Mouse (Mus musculus): ENCODE measurements around the gene Gpr61.

Gpr61 gene

DNA sequence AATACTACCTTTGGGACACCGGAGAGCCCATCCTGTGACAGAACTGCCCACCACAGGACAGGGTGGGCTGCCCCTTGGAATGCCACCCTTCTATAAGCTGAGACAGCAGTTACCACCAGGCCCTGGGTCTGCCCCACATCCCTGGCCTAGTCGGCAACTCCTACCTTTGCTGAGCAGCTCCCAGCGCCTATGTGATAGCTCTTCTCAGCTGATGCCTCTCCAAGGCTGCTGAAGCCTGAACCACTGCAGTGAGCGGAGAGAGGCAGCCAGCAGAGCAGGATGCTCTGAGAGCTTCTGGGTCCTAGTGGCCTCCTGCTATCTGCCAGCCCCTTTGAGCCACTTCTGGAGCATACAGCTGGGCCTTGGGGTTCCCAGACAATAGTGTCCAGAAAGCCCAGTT, at the start of gene Gpr61:
Gpr61 (minus strand) TSS at position 227 of the 400 bp plus-strand sequence.
- DNase-seq, result no peak

DNA sequence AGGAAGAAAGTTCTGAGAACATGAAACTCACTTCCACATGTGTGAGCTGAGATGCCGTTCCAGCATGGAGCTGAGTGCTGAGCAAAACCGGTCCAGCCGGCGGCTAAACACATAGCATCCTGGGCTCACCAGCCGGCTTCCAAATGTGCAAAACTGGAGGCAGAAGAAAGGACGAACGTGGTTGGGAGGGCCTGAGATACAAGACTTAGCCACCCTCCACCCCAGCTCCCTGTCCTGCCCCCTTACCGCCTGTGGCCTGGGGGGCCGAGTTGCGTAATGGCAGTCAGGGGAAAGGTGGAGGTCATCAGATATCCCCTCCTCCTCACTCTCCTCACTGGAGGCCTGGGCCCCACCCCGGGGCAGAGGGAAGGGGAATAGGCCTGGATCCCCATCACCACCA, 49.8 kb upstream of the Gpr61 start:
- no peak for DNase-seq

DNA sequence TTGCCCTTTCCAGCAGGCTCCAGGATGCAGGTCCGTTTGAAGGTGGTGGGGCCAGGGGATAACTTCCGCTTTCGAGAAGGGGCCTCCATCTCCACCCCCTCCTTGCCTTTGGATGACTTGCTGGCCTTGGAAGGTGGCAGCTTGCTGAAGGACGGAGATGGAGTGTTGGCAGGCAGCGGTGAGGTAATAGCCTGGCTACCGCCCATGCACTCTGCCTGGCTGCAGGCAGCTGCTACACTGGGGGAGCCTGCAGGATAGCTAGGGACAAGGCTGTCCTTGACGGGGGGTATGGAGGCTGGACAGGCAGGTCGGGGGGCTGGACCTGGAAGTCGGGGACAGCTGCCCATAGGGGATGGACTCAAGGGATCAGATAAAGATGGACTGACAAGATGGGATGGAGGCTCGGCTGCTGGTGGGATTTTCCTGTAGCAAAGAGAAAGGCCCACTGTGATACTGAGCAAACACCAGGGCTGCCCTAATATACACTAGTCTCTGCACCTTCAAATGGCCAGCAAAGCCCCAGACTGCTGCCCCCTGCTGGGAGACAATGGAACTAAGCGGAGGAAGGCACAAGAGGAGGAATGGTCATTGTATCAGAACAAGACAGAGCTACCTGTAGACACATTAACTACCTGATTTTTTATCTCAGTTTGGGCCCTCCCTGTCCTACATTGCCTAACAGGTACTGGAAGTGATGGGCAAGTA, 49.1 kb upstream of the Gpr61 start:
- DNase-seq, result peak; percentile 63 to 85

DNA sequence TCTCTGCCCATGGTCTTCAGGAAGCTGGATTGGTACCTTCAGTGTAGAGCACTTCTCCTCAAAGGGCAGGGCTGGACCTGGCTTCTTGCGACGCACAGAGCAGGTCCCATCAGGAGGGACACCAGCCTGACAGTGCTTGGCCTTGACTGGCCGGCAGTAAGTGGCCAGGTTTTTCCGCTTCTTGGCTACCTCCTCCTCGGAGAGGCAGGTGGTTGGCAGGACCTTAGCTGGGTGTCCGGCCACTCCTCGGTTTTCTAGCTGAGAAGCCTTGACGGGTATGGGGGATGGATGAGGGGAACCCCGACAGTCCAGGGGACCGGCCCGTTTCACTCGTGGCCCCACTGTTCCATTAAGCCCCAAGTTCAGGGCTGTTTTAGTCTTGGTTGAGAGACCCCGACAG, 48.5 kb upstream of the Gpr61 start:
- DNase-seq, result no peak

DNA sequence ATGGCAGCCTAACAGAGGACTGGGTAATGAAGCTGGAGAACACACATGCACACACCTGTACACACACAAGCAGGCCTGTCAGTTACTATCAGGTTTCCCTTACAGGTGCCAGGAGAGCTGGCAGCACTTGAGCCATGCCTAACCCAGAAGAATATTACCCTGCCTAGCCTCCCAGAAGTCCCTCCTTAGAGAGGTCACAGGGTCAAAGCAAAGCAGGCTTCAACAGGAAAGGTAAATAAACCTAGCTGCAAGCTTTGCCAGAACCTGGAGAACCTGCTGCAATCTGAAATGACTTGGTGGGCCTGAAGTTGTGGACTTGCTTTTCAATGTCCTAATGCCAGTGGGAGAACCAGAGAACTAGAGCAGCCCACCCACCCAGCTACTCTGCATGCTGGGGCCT, 47.8 kb upstream of the Gpr61 start:
- no peak for DNase-seq

DNA sequence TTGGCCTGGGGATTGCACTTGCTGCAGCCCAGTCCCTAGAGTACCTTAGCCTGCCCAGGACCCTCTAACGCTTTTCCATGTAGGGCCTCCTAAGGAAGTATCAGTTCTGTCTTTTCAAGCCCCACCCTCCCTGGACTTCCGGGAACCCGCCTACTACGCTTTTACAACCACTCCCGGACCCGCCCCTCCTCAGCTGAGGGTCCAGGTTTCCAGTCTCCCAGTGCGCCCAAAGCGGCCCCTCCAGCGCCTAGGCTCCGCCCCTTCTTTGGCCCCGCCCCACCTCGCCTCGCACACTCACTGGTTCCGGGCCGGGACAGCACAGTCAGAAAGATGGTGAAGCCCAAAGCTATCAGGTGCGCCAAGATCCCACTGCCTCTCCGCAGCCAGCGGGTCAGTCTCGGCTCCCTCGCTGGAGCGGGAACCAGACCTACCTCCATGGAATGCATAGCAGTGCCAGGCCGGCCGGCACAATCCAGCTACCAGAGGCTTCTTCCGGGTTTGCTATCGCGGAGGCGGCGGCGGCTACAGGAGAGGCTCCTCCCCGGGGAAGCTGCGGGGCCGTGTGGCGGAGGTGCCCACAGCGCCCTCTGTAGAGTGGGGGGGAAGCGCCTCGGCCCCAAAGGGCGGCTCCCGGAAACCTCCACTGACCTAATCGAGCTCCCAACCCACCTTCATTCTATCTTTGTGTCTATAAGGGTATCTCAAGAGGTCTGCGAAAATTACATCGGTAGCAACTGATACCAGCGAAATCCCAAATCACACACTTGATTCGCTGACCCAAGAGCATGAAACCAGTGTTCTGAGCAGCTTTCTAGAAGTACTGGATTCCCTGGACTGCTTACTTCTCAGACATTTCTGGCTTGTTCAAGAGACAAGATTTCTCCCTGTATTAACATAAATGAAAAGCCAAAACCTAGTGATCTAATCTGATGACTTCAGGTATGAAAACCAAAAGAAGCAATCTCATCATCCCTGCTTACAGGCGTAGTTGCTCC, 45.9 kb upstream of the Gpr61 start, which contains the start of gene Cyb561d1:
Cyb561d1 (minus strand) TSS at position 884 of the 995 bp plus-strand sequence.
- peak; percentile 94 to 96 for DNase-seq

DNA sequence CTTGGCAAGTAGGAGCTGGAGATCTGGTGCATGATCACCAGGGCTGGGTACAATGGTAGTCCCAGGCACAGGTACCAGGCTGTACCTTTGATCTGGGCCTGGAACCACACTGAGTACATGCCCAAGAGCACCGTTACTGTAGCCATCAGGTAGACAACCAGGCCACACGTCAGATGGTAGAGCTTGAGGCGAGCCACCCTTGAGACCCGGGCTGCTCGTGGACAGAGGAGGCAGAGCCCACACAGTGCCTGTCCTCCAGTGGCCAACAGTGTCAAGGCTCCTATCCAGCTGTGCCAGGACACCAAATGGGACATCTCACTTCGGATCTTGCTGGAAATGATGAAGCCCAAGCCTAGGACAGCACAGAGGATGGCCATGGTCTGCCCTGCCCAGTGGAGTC, 44.5 kb upstream of the Gpr61 start:
- no peak for DNase-seq

DNA sequence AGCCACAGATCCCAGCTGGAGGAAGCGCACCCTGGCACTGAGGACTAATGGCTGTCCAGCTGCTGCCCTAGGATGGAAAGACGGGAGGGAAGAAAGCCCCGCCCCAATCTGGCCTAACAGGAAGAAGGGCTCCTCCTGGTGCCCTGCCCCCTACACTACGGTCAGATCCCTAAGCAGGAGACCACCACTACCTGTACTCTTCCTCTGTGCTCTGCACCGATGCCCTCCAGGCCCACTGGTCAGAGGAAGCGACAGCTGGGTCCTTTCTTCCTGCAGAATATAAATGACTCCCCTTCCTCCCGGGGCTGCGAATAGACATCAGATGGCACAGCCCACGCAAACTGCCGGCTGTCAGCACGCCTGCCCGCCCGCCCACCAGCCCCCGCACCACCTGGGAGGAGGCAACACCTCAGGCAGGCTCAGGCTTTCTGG, 42.4 kb upstream of the Gpr61 start:
- DNase-seq, result no peak

DNA sequence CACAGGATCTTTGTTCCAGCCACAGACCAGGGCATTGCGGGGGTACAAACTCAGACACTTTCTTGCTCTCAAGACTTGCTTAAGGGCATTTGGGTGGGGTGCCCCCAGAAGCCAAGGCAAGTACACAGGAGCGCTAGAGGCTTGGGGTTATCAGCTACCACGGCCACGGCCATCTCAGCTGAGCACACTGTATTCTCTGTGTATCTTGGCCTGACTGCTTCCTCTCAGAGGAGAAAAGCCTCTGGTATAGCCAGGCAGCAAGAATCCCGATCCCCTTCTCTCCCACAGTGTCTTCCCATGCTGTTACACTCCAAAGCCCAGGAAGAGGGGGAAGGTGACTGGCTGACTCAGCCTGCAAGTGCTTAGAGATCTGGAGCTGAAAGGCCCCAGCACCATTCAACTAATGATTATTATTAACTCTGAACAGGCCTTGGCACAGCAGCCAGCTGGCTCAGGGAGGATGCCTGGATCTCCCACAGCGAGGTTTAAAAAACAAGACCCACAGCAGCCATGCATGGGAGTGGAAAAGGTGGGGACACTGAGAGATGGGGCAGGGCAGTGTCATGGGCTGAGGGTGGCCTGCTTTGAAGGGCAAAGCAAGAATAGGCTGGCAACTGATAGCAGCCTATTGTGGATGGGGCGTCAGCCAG, 41.4 kb upstream of the Gpr61 start:
- no peak for DNase-seq

DNA sequence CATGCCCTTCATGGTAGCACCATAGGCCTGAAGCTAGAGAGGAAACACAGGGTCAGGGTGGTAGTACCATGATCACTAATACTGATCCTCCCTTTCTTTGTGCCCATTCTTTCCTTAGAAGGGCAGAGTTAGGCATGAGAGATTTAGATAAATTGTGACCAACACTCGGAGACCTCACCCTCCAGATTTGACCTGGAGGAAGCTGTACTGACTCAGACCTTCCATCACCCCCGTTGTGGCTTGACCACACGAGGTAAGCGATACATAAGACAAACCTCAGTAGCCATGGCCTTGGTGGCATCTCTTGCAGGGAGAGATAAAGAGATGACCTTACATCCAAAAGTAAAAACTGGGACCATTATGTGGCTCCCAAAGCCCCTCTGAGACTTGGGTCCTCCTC, 40.6 kb upstream of the Gpr61 start:
- DNase-seq, result no peak

DNA sequence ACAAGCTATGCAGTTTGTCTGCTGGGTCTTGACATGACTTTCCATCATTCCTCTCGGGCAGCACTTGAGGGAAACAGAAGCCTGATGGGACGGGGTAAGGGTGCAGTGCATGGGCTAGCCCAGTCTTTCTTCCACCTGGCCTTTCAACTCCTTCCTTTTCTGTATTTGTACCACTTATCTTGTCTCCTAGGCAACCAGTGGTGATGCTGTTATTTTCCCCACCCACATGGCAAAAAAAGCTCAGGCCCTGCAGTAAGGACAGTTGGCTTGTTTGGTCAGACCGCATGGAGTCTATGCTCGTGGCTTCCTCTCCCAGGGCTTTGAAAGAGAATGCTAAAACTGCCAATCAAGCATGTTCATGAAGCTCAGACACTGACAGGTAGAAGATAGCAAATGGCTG, 39.0 kb upstream of the Gpr61 start:
- DNase-seq, result no peak

DNA sequence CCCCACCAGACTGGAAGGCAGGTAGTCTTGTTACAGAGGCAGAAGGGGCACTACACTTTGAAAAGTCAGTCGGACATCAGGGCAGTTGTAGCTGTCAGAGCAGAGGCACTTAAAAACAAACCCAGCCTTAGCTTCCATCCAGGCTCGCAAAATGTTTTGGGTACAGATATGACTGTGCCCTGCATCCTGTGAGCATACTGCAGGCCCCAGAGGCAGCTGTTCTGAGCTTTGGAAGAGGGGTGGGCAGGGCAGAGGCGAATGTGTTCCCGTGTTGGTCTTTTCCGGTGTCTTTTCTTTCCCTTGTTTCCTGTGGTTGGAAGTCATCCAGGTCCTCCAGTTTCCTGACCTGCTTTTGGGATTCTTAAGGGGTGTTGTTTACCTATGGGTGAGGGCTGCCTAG, 35.2 kb upstream of the Gpr61 start:
- DNase-seq, result no peak

DNA sequence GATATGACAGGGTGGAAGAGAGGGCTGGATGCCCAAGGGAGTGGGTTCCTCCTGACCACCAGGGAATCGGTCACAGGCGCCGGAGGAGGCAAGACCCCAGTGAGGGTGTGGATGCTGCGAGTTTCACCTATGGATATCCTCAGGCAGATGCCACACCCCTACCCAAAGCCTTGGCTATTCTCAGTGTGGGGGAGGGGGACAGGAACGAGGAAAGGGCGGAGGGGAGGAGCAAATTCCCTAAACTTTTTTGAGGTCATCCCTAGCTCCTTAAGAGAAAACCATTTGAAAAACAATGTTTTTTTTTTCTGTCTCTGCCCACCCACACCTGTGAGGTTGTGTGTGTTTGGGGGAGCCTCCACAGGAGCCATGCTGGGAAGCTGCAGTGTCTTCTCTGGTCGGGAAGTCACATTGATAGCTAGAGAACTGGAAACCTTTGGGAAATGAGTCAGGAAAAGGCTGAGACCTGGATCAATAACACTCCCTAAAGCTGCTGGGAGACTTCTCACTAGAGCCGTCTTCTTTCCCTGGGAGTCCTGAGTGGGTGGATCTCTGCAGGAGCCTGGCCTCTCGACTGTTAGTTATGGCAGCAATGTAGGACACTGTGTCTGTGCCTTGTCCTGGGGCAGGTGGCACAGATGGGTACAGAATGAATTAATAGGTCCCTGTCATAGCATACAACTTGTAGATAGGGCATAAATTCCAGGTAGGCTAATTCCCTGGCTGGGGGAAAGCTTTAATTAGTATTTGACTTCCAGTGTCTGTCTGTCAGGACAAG, 34.2 kb upstream of the Gpr61 start:
- DNase-seq, result no peak

DNA sequence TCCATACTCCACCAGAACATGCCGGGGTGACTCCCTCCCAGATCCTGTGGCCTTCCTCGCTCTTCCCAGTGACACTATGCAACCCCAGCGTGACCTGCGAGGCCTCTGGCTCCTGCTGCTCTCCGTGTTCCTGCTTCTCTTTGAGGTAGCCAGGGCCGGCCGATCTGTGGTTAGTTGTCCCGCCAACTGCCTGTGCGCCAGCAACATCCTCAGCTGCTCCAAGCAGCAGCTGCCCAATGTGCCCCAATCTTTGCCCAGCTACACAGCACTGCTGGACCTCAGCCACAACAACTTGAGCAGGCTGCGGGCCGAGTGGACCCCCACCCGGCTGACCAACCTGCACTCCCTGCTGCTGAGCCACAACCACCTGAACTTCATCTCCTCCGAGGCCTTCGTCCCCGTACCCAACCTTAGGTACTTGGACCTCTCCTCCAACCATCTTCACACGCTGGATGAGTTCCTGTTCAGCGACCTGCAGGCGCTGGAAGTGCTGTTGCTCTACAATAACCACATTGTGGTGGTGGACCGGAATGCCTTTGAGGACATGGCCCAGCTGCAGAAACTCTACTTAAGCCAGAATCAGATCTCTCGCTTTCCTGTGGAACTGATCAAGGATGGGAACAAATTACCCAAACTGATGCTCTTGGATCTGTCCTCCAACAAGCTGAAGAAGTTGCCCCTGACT, 32.6 kb upstream of the Gpr61 start:
- no peak for DNase-seq

DNA sequence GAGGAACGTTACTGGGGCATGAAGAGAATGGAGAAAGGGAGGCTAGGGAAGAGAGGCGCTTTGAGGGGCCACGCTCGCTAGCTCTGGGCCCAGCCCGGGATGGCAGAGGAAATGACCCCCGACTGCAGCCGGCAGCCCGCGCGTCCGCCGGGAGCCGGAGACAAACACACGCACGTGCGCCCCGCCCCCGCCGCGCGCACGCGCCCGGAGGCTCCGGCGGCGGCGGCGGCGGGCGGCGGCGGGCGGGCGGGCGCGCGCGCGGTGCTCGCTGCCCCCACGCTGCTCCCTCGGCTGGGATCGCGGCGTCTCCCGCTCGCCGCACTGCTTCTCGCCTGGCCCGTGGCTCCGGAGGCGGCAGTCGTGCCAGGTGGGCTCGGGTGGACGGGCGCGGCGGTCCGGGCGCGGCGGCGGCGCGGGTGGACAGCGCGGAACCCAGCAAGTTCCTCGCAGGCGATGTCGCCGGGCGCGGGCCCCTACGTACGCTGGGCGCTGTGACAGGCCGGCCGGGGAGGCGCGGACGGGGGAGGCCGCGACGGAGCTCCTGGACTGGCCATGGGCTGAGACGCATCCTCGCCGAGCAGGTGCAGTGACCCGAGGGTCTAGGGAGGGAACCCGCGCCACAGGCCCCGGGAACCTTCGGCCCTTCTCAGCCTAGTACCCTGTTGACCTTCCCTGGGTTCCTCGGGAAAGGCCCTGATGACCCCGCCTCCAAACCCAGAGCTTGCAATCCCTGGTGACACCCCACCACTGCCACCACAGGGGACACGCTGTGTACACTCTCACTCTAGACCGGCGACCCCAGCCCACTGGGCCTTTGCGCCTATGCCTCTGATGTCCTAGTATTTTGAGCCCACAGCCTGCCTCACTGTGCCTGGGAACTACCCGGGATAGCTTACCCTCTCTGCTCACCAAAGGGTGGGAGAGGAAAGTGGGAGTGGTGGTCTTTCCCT, 31.7 kb upstream of the Gpr61 start, which contains the start of gene Amigo1:
Amigo1 (plus strand) TSS at position 238 of the 950 bp plus-strand sequence.
- peak in 1 of 2 experiments; percentile 47 for DNase-seq

DNA sequence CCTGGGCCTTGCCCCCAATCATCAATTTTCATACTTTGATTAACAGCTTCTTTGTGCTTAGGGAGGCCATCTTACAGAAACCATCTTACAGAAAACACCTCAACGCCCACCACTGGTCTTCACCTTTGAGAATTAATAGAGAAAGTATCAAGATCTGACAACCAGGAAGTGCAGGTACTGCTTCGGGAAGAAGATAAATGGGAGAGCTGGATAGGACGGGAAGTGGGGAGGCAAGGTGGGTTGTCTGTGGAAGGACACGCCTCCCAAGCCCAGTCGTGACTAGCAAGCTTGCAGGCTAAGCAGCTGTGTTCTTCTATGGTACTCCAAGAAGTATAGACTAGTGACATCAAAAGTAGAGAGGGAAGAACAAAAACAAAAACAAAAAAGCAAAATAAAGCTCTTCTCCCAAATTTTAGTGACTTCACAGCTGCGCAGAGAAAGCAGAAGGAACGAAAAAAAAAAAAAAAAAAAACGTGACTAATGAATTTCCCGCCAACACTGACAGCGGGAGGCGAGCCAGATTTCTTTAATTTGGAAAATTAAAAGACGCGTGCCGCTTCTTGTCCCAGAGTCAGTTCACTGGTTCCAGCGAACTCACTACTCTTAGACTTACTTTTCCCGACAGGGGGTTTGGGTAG, 30.9 kb upstream of the Gpr61 start:
- DNase-seq, result no peak

DNA sequence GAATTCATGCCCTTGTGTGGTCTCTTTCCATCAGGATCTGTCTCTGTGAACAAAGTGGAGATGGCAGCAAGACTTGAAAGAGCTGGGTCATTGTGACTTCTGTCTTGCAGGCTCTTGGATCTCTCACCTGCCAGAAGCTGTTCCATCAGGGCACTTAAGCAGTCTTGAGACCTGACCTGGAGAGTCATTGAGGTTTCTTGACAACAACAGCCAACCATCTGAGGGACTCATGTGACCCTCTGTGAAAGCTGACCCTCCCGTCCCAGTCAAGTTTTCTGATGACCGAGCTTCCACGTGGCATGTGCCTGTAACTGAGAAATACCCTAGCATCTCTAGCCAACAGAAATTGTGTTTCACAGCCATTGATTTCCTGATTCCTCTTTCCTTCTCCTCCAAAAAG, 30.1 kb upstream of the Gpr61 start:
- no peak for DNase-seq

DNA sequence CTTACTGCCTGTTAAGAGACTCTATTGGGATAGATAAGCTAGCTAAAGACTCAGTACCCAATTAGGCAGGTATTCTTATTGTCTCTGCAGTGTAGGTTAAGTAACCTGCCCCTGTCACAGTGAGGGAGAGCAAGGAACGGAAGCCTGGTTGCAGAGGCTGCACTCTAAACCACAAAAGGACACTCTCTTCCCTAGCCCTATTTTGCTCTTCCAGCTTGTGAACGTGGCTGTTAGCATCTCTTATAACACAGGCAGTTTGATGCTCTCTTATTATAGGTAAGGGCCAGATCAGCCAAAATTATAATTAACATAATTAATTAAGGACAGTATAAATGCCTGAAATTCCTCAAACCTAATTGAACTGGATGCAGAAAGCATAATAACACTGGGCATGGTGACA, 25.8 kb upstream of the Gpr61 start:
- no peak for DNase-seq

DNA sequence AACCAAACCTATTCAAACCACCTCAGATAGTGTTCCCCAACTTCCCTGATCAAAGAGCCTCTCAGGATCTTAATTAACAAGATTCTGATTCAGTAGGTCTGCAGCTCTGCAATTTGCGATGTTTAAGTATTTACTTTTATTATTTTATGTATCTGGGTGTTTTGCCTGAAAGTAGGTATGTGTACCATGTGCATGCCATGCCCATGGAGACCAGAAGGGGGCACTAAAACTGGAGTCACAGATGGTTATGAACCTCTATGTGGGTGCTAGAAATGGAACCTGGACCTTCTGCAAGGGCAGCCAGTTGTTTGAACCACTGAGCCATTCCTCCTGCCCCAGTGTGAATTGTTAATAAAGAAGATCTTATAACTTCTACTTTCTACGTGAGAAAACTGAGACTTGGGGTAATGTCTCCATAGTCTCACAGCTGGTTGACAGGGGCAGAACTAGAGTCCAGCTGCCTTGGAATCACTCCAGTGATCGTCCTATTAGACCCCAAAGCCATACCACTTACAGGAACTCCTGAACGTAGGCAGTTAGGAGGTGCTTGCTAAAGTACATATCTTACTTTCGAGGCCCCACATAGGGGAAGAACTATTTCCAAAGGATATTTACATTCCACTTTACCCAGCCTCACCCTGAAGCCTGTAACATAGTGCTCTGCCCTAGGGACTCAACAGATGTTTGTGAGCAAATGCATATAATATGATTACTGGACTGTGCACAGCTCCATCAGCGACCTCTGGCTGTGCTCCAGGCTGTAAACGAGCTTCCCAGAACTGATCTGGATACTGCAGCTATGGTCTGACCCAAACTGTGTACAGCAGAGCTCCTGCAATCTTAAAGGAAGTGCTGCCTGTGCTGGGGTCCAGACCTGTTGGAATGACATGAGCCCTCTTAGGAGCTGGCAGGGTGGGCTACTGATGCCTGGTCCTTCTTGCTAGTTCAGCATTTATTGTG, 24.4 kb upstream of the Gpr61 start:
- no peak for DNase-seq

Data from spleen, adult 18-20 months (tissue).